Mouse (Mus musculus) adrenal gland, postnatal 4 days (tissue): ENCODE results near the gene S1pr1. TPM values are rescaled to one million over a fixed set of nuclear protein-coding genes. Genes with fewer than 3 reads are reported as not detected.

Experiments
- DNase-seq, 2 experiments: peaks; one replicate each; pipeline ENCODE4 v3.0.0; 2021 to 2022; ENCODE audit warnings: low spot score in 2 of 2, mixed read lengths in 2 of 2
- total RNA-seq, 2 experiments: library from RNA; stranded (reverse); gene quantifications; 2 replicates each; pipeline ENCODE4 v1.2.3; 2021

The S1pr1 gene
- total RNA-seq, 2 experiments from 2014 or later, result 25.4 to 25.8 TPM

GRCm38 (mm10) chr3:115712808-115713200 lies 2.1 kb downstream of the S1pr1 start:
- DNase-seq, result peak in 1 of 2 experiments; percentile 57

GRCm38 (mm10) chr3:115711924-115712807 lies 2.7 kb downstream of the S1pr1 start:
- DNase-seq, result no peak

- no peak for DNase-seq
Observed at GRCm38 (mm10) chr3:115711393-115711792, 3.5 kb downstream of the S1pr1 start.

- no peak for DNase-seq
Observed at GRCm38 (mm10) chr3:115710051-115710450, 4.8 kb downstream of the S1pr1 start.

GRCm38 (mm10) chr3:115709118-115709574 lies 5.7 kb downstream of the S1pr1 start:
- no peak for DNase-seq

- DNase-seq, result no peak
Observed at GRCm38 (mm10) chr3:115706736-115707135, 8.1 kb downstream of the S1pr1 start.

- DNase-seq, result no peak
Observed at GRCm38 (mm10) chr3:115704254-115704908, 10.5 kb downstream of the S1pr1 start.

GRCm38 (mm10) chr3:115703720-115704119 lies 11.2 kb downstream of the S1pr1 start:
- DNase-seq, result no peak

- DNase-seq, result no peak
Observed at GRCm38 (mm10) chr3:115702089-115702488, 12.8 kb downstream of the S1pr1 start.

- no peak for DNase-seq
Observed at GRCm38 (mm10) chr3:115695194-115695891, 19.5 kb downstream of the S1pr1 start.

GRCm38 (mm10) chr3:115694168-115694567 lies 20.7 kb downstream of the S1pr1 start:
- no peak for DNase-seq

GRCm38 (mm10) chr3:115693390-115693789 lies 21.5 kb downstream of the S1pr1 start:
- DNase-seq, result no peak

GRCm38 (mm10) chr3:115692857-115693256 lies 22.0 kb downstream of the S1pr1 start:
- no peak for DNase-seq

- DNase-seq, result no peak
Observed at GRCm38 (mm10) chr3:115692384-115692783, 22.5 kb downstream of the S1pr1 start.

- no peak for DNase-seq
Observed at GRCm38 (mm10) chr3:115689920-115690319, 25.0 kb downstream of the S1pr1 start.

- DNase-seq, result no peak
Observed at GRCm38 (mm10) chr3:115689352-115689751, 25.5 kb downstream of the S1pr1 start.

GRCm38 (mm10) chr3:115687821-115688220 lies 27.1 kb downstream of the S1pr1 start:
- no peak for DNase-seq

- no peak for DNase-seq
Observed at GRCm38 (mm10) chr3:115682328-115683088, 32.4 kb downstream of the S1pr1 start.

- DNase-seq, result no peak
Observed at GRCm38 (mm10) chr3:115681184-115681583, 33.7 kb downstream of the S1pr1 start.

GRCm38 (mm10) chr3:115679022-115679421 lies 35.9 kb downstream of the S1pr1 start:
- DNase-seq, result no peak
